Mouse (Mus musculus): ENCODE measurements around the gene Med25. TPM values are rescaled to one million over a fixed set of nuclear protein-coding genes. Genes with fewer than 3 reads are reported as not detected.

Gene Med25
- polyA plus RNA-seq, 1 experiment: 143 TPM

DNA sequence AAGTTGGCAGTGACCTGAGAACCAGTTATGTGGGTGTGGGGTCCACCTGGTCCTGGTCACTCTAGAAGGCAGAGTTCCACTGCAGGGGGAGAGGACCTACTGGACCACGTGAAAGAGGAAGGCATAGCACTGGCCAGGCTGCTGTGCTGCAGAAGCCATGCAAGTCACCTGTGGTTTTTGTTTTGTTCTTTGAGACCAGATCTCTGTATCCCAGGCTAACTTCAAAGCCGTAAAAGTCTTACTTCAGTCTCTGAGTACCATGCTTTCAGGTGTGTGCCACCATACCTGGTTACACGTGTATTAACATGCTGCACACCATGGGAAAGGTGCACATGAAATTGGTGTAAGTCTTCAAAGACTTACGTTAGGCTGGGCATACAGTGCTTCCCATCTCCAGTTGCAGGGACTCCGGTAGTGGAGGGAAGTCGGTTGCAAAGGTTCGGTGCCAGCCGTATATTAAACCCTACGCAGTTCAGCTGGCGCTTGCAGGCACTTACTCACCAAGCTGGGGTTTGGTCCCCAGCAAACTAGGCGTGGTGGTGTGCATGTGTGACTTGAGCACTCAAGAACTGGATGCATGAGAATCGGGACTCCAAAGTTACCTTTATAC lies 40.8 kb downstream of the Med25 start:
- H3K4me3 ChIP-seq (ENCODE audit: control insufficient read depth, low read depth, low read length): no peak overlapping the region
- H3K36me3 ChIP-seq (ENCODE audit: control insufficient read depth, insufficient read depth, low read length): no peaks in the 10 kb centered on the region
- no peak overlapping the region for H3K27ac ChIP-seq (ENCODE audit: control insufficient read depth, insufficient read depth, low read depth, low read length)
- TF ChIP-seq CTCF (IDR thresholded peaks at IDR 0.05; ENCODE audit: control insufficient read depth, insufficient read depth, insufficient replicate concordance, low read depth, low read length) (no peak), POLR2A (IDR thresholded peaks at IDR 0.05; ENCODE audit: control insufficient read depth, low read depth, low read length) (no peak)
- H3K4me1 ChIP-seq (ENCODE audit: control insufficient read depth, insufficient read depth, low read length): peaks cover 50% of the 10 kb centered on the region
- H3K27me3 ChIP-seq (ENCODE audit: control insufficient read depth, insufficient read depth, low read length): no peaks in the 10 kb centered on the region

GRCm38 (mm10) chr7:44850789-44851624 lies 41.5 kb downstream of the Med25 start:
- Histone ChIP-seq H3K27ac (ENCODE audit: control insufficient read depth, insufficient read depth, low read depth, low read length) (peak overlapping the region; percentile 81), H3K36me3 (ENCODE audit: control insufficient read depth, insufficient read depth, low read length) (no peaks in the 10 kb centered on the region), H3K4me1 (ENCODE audit: control insufficient read depth, insufficient read depth, low read length) (peaks cover 46% of the 10 kb centered on the region), H3K27me3 (ENCODE audit: control insufficient read depth, insufficient read depth, low read length) (no peaks in the 10 kb centered on the region), H3K4me3 (ENCODE audit: control insufficient read depth, low read depth, low read length) (peak overlapping the region; percentile 93)
- TF ChIP-seq POLR2A (IDR thresholded peaks at IDR 0.05; ENCODE audit: control insufficient read depth, low read depth, low read length): no peak
- TF ChIP-seq CTCF (IDR thresholded peaks at IDR 0.05; ENCODE audit: control insufficient read depth, insufficient read depth, insufficient replicate concordance, low read depth, low read length): no peak

GRCm38 (mm10) chr7:44850146-44850545 lies 42.4 kb downstream of the Med25 start:
- H3K27me3 ChIP-seq (ENCODE audit: control insufficient read depth, insufficient read depth, low read length): no peaks in the 10 kb centered on the region

GRCm38 (mm10) chr7:44849416-44850111 lies 42.9 kb downstream of the Med25 start:
- H3K27ac ChIP-seq (ENCODE audit: control insufficient read depth, insufficient read depth, low read depth, low read length): peak overlapping the region; percentile 99
- peak overlapping the region; percentile 93 for H3K4me3 ChIP-seq (ENCODE audit: control insufficient read depth, low read depth, low read length)
- no peaks in the 10 kb centered on the region for H3K36me3 ChIP-seq (ENCODE audit: control insufficient read depth, insufficient read depth, low read length)
- no peaks in the 10 kb centered on the region for H3K27me3 ChIP-seq (ENCODE audit: control insufficient read depth, insufficient read depth, low read length)
- TF ChIP-seq CTCF (IDR thresholded peaks at IDR 0.05; ENCODE audit: control insufficient read depth, insufficient read depth, insufficient replicate concordance, low read depth, low read length) (peak; percentile 17; the same call in 1 of the 2 replicates), POLR2A (IDR thresholded peaks at IDR 0.05; ENCODE audit: control insufficient read depth, low read depth, low read length) (peak; percentile 79)
- H3K4me1 ChIP-seq (ENCODE audit: control insufficient read depth, insufficient read depth, low read length): peaks cover 35% of the 10 kb centered on the region

More at GRCm38 (mm10) chr7:44850146-44850545, 42.4 kb downstream of the Med25 start:
- Histone ChIP-seq H3K4me1 (ENCODE audit: control insufficient read depth, insufficient read depth, low read length) (peaks cover 39% of the 10 kb centered on the region), H3K4me3 (ENCODE audit: control insufficient read depth, low read depth, low read length) (peak overlapping the region; percentile 93), H3K27ac (ENCODE audit: control insufficient read depth, insufficient read depth, low read depth, low read length) (peak overlapping the region; percentile 99), H3K36me3 (ENCODE audit: control insufficient read depth, insufficient read depth, low read length) (no peaks in the 10 kb centered on the region)
- no peak for TF ChIP-seq CTCF (IDR thresholded peaks at IDR 0.05; ENCODE audit: control insufficient read depth, insufficient read depth, insufficient replicate concordance, low read depth, low read length)
- TF ChIP-seq POLR2A (IDR thresholded peaks at IDR 0.05; ENCODE audit: control insufficient read depth, low read depth, low read length): no peak

- TF ChIP-seq POLR2A (IDR thresholded peaks at IDR 0.05; ENCODE audit: control insufficient read depth, low read depth, low read length) (peak; percentile 61), CTCF (IDR thresholded peaks at IDR 0.05; ENCODE audit: control insufficient read depth, insufficient read depth, insufficient replicate concordance, low read depth, low read length) (no peak)
- Histone ChIP-seq H3K27me3 (ENCODE audit: control insufficient read depth, insufficient read depth, low read length) (no peaks in the 10 kb centered on the region), H3K27ac (ENCODE audit: control insufficient read depth, insufficient read depth, low read depth, low read length) (peak within 1 kb of the TSS; percentile 99), H3K36me3 (ENCODE audit: control insufficient read depth, insufficient read depth, low read length) (no peaks in the 10 kb centered on the region), H3K4me1 (ENCODE audit: control insufficient read depth, insufficient read depth, low read length) (peaks cover 27% of the 10 kb centered on the region), H3K4me3 (ENCODE audit: control insufficient read depth, low read depth, low read length) (peak within 1 kb of the TSS; percentile 93)
Observed at GRCm38 (mm10) chr7:44848561-44849415, 43.7 kb downstream of the Med25 start, which contains the start of the genes Akt1s1 and Tbc1d17. TSS of gene Akt1s1 (plus strand) at chr7:44848991. TSS of gene Tbc1d17 (minus strand) at chr7:44849079.

- no peaks in the 10 kb centered on the region for H3K36me3 ChIP-seq (ENCODE audit: control insufficient read depth, insufficient read depth, low read length)
- no peak overlapping the region; the same call in 1 of the 2 replicates for H3K27ac ChIP-seq (ENCODE audit: control insufficient read depth, insufficient read depth, low read depth, low read length)
- peaks cover 24% of the 10 kb centered on the region for H3K4me1 ChIP-seq (ENCODE audit: control insufficient read depth, insufficient read depth, low read length)
- TF ChIP-seq POLR2A (IDR thresholded peaks at IDR 0.05; ENCODE audit: control insufficient read depth, low read depth, low read length) (no peak), CTCF (IDR thresholded peaks at IDR 0.05; ENCODE audit: control insufficient read depth, insufficient read depth, insufficient replicate concordance, low read depth, low read length) (no peak)
- peak overlapping the region; percentile 93 for H3K4me3 ChIP-seq (ENCODE audit: control insufficient read depth, low read depth, low read length)
- H3K27me3 ChIP-seq (ENCODE audit: control insufficient read depth, insufficient read depth, low read length): no peaks in the 10 kb centered on the region
Observed at GRCm38 (mm10) chr7:44847772-44848171, 44.7 kb downstream of the Med25 start.
